Mouse (Mus musculus): ENCODE data around the gene Gm44965. TPM values are rescaled to one million over a fixed set of nuclear protein-coding genes. Genes with fewer than 3 reads are reported as not detected.

Gm44965 gene
- total RNA-seq, 1 experiment from 2014 or later: 10.0 TPM

Other genes starting within 250 kb of the Gm44965 start
- 12.4 and 16.3 TPM in 2 replicates for gene Krba1, start 198.4 kb upstream of the Gm44965 start, total RNA-seq (2017)
- 8.6 and 9.8 TPM in 2 replicates for gene Zfp467, start 148.1 kb upstream of the Gm44965 start, total RNA-seq (2017)
- gene Sspo, start 145.7 kb upstream of the Gm44965 start, total RNA-seq (2017): 0.19 TPM in 1 of 2 replicates, not detected in the other
- 0.44 TPM in 1 of 2 replicates, not detected in the other for gene Atp6v0e2, start 56.3 kb upstream of the Gm44965 start, total RNA-seq (2017)
- 4.7 and 5.1 TPM in 2 replicates for gene Lrrc61, start 39.1 kb upstream of the Gm44965 start, total RNA-seq (2017)
- not detected in 2 replicates for gene Rarres2, start 21.2 kb upstream of the Gm44965 start, total RNA-seq (2017)
- gene Gm45021, start 4.3 kb upstream of the Gm44965 start, total RNA-seq (2017): not detected in 2 replicates
- gene Repin1, start 58 bp upstream of the Gm44965 start, total RNA-seq (2017): 30.1 and 32.0 TPM in 2 replicates
- gene Zfp775, start 8.1 kb downstream of the Gm44965 start, total RNA-seq (2017): 6.1 and 8.4 TPM in 2 replicates
- gene AI854703, start 32.8 kb downstream of the Gm44965 start, total RNA-seq (2017): 2.0 and 2.6 TPM in 2 replicates
- 52.3 and 68.2 TPM in 2 replicates for gene Gimap8, start 53.3 kb downstream of the Gm44965 start, total RNA-seq (2017)
- 83.6 and 95.8 TPM in 2 replicates for gene Gimap9, start 82.2 kb downstream of the Gm44965 start, total RNA-seq (2017)
- gene Gimap4, start 90.6 kb downstream of the Gm44965 start, total RNA-seq (2017): 30.6 and 35.7 TPM in 2 replicates
- 416 and 544 TPM in 2 replicates for gene Gimap6, start 114.3 kb downstream of the Gm44965 start, total RNA-seq (2017)
- 100 and 477 TPM in 2 replicates for gene Gm28053, start 124.7 kb downstream of the Gm44965 start, total RNA-seq (2017)
- gene Gimap7, start 124.7 kb downstream of the Gm44965 start, total RNA-seq (2017): 11.0 and 25.5 TPM in 2 replicates
- gene Gimap1, start 145.1 kb downstream of the Gm44965 start, total RNA-seq (2017): 122 and 153 TPM in 2 replicates
- 39.8 and 45.8 TPM in 2 replicates for gene Gimap5, start 152.3 kb downstream of the Gm44965 start, total RNA-seq (2017)
- 2.4 and 7.8 TPM in 2 replicates for gene Gimap3, start 176.9 kb downstream of the Gm44965 start, total RNA-seq (2017)
- 61.0 and 79.8 TPM in 2 replicates for gene Tmem176a, start 247.0 kb downstream of the Gm44965 start, total RNA-seq (2017)
- 261 and 319 TPM in 2 replicates for gene Tmem176b, start 247.6 kb downstream of the Gm44965 start, total RNA-seq (2017)